Mouse (Mus musculus) spleen, postnatal 4 days (tissue): ENCODE data around the gene Map3k5.
A peak's percentile ranks its signal among the peaks of the same experiment; 100 is the strongest.

Experiments used
- DNase-seq, 2 experiments: peaks; one replicate each; pipeline ENCODE4 v3.0.0; 2022; ENCODE audit warnings: low spot score in 2 of 2

The Map3k5 gene

GRCm38 (mm10) chr10:20157021-20157726, 222.9 kb downstream of the Map3k5 start:
- DNase-seq, result no peak

GRCm38 (mm10) chr10:20158756-20159155, 224.5 kb downstream of the Map3k5 start:
- DNase-seq, result no peak

GRCm38 (mm10) chr10:20159308-20159707, 225.0 kb downstream of the Map3k5 start:
- no peak for DNase-seq

GRCm38 (mm10) chr10:20160914-20161313, 226.6 kb downstream of the Map3k5 start:
- no peak for DNase-seq

GRCm38 (mm10) chr10:20164810-20165209, 230.5 kb downstream of the Map3k5 start:
- DNase-seq, result no peak

GRCm38 (mm10) chr10:20166797-20167196, 232.5 kb downstream of the Map3k5 start:
- DNase-seq, result no peak

- DNase-seq, result no peak
Measured at GRCm38 (mm10) chr10:20167467-20167866, 233.2 kb downstream of the Map3k5 start.

GRCm38 (mm10) chr10:20169182-20169674, 235.0 kb downstream of the Map3k5 start:
- no peak for DNase-seq

- DNase-seq, result no peak
Measured at GRCm38 (mm10) chr10:20169927-20170604, 235.8 kb downstream of the Map3k5 start.

GRCm38 (mm10) chr10:20170605-20171088, 236.4 kb downstream of the Map3k5 start:
- peak in 1 of 2 experiments; percentile 32 for DNase-seq

GRCm38 (mm10) chr10:20171209-20171608, 236.9 kb downstream of the Map3k5 start:
- DNase-seq, result no peak

GRCm38 (mm10) chr10:20171756-20172155, 237.5 kb downstream of the Map3k5 start:
- DNase-seq, result no peak

GRCm38 (mm10) chr10:20173733-20174132, 239.5 kb downstream of the Map3k5 start:
- DNase-seq, result no peak

GRCm38 (mm10) chr10:20176054-20176453, 241.8 kb downstream of the Map3k5 start:
- no peak for DNase-seq

- DNase-seq, result no peak
Measured at GRCm38 (mm10) chr10:20178807-20179605, 244.7 kb downstream of the Map3k5 start.

- no peak for DNase-seq
Measured at GRCm38 (mm10) chr10:20181198-20181597, 246.9 kb downstream of the Map3k5 start.

GRCm38 (mm10) chr10:20181680-20182399, 247.6 kb downstream of the Map3k5 start:
- no peak for DNase-seq

- no peak for DNase-seq
Measured at GRCm38 (mm10) chr10:20184326-20184725, 250.1 kb downstream of the Map3k5 start.

GRCm38 (mm10) chr10:20185264-20185663, 251.0 kb downstream of the Map3k5 start:
- DNase-seq, result no peak

GRCm38 (mm10) chr10:20185806-20186205, 251.5 kb downstream of the Map3k5 start:
- no peak for DNase-seq

GRCm38 (mm10) chr10:20186800-20187273, 252.6 kb downstream of the Map3k5 start:
- no peak for DNase-seq
